Mouse (Mus musculus) intestine, embryonic 14.5 days (tissue): ENCODE results near the gene Adamts14. TPM values are rescaled to one million over a fixed set of nuclear protein-coding genes. Genes with fewer than 3 reads are reported as not detected.

Source experiments
- ATAC-seq: fragments of 200-750 bp; cut with Nextera tagmentation; replicated peaks from 2 replicates; pipeline ENCODE4 v1.8.0; 2017; ENCODE audit warnings: low read depth, moderate number of reproducible peaks, moderate TSS enrichment, moderate library complexity; ENCODE audit not compliant: low FRiP score, low TSS enrichment
- DNase-seq: peaks from one replicate; pipeline ENCODE4 v3.0.0-alpha.2; 2018; ENCODE audit warnings: low spot score
- H3K27ac ChIP-seq: fragments of 300-500 bp; sonication (generic); 2 replicates; pipeline ENCODE4 v1.5.1; 2014; ENCODE audit warnings: low read depth, mild to moderate bottlenecking, control low read depth
- H3K27me3 ChIP-seq: fragments of 300-500 bp; sonication (generic); replicated peaks from 2 replicates; pipeline ENCODE4 v1.6.1; 2014; ENCODE audit warnings: low read length, control low read depth; ENCODE audit not compliant: control insufficient read depth, insufficient read depth
- H3K36me3 ChIP-seq: fragments of 300-500 bp; sonication (generic); 2 replicates; pipeline ENCODE4 v1.6.1; 2014; ENCODE audit warnings: low read length, control low read depth; ENCODE audit not compliant: control insufficient read depth, insufficient read depth
- H3K4me1 ChIP-seq: fragments of 300-500 bp; sonication (generic); replicated peaks from 2 replicates; pipeline ENCODE4 v1.6.1; 2014; ENCODE audit warnings: low read length, control low read depth, mixed read lengths; ENCODE audit not compliant: control insufficient read depth, insufficient read depth
- H3K4me2 ChIP-seq: fragments of 300-500 bp; sonication (generic); 2 replicates; pipeline ENCODE4 v1.6.1; 2014; ENCODE audit warnings: low read length
- H3K4me3 ChIP-seq: fragments of 300-500 bp; sonication (generic); 2 replicates; pipeline ENCODE4 v1.5.1; 2014; ENCODE audit warnings: low read depth, low read length, control low read depth, mixed read lengths
- H3K9ac ChIP-seq: fragments of 300-500 bp; sonication (generic); 2 replicates; pipeline ENCODE4 v1.6.1; 2014; ENCODE audit warnings: mild to moderate bottlenecking, low read length
- H3K9me3 ChIP-seq: fragments of 300-500 bp; sonication (generic); 2 replicates; pipeline ENCODE4 v1.6.1; 2016; ENCODE audit warnings: low read length, control low read depth; ENCODE audit not compliant: control insufficient read depth
- whole genome bisulfite sequencing: fragments of 180-500 bp; shearing (Covaris S2); extraction: QIAGEN DNeasy Blood & Tissue Kit; methylation state at CpG from one replicate; pipeline ENCODE4 v1.1.7; 2014; 5-methylcytosine and 5-hydroxymethylcytosine counted together
- polyA plus RNA-seq: library from polyadenylated mRNA; unstranded; fragments of >200 nt; fragmentation: Nextera tagmentation; extraction: Ambion mirVana; gene quantifications from 2 replicates; pipeline ENCODE4 v1.2.1, GENCODE M21; 2014

Gene Adamts14
- polyA plus RNA-seq, 1 experiment from 2014 or later = 1.2 TPM

GRCm38 (mm10) chr10:61199566-61200213 is 73.5 kb downstream of the Adamts14 start:
- WGBS = 29% methylated on average over 11 of the region's 11 CpGs
- Histone ChIP-seq H3K9ac (no peak overlapping the region), H3K9me3 (no peaks in the 10 kb centered on the region), H3K4me1 (0 out of 2 replicates have a peak, but pooled peaks cover 4% of the 10 kb centered on the region), H3K4me3 (no peak overlapping the region), H3K27me3 (no peaks in the 10 kb centered on the region), H3K27ac (no peak overlapping the region), H3K36me3 (no peaks in the 10 kb centered on the region), H3K4me2 (no peak overlapping the region)
- DNase-seq (peak; percentile 90), ATAC-seq (0 out of 2 replicates have a peak, but pooled peaks have one; percentile 28)

GRCm38 (mm10) chr10:61195718-61196291 is 77.4 kb downstream of the Adamts14 start:
- no peak overlapping the region for H3K4me2 ChIP-seq
- no peak overlapping the region for H3K9ac ChIP-seq
- ATAC-seq (no peak), DNase-seq (no peak)
- H3K36me3 ChIP-seq = no peaks in the 10 kb centered on the region
- 0 out of 2 replicates have a peak, but pooled peaks cover 4% of the 10 kb centered on the region for H3K4me1 ChIP-seq
- H3K27me3 ChIP-seq = no peaks in the 10 kb centered on the region
- H3K27ac ChIP-seq = no peak overlapping the region
- WGBS = 83% methylated on average over 5 of the region's 5 CpGs
- no peaks in the 10 kb centered on the region for H3K9me3 ChIP-seq
- no peak overlapping the region for H3K4me3 ChIP-seq

GRCm38 (mm10) chr10:61195216-61195615 is 78.0 kb downstream of the Adamts14 start:
- Histone ChIP-seq H3K27ac (no peak overlapping the region), H3K4me1 (0 out of 2 replicates have a peak, but pooled peaks cover 4% of the 10 kb centered on the region), H3K27me3 (no peaks in the 10 kb centered on the region), H3K9ac (no peak overlapping the region), H3K4me3 (no peak overlapping the region), H3K9me3 (no peaks in the 10 kb centered on the region), H3K36me3 (no peaks in the 10 kb centered on the region), H3K4me2 (no peak overlapping the region)
- WGBS = 57% methylated on average over 8 of the region's 8 CpGs
- no peak for DNase-seq
- no peak for ATAC-seq

GRCm38 (mm10) chr10:61194611-61195010 is 78.6 kb downstream of the Adamts14 start:
- no peaks in the 10 kb centered on the region for H3K36me3 ChIP-seq
- H3K4me1 ChIP-seq = 0 out of 2 replicates have a peak, but pooled peaks cover under 1% of the 10 kb centered on the region
- 80% methylated on average over 9 of the region's 9 CpGs for WGBS
- DNase-seq (no peak), ATAC-seq (no peak)
- H3K4me2 ChIP-seq = no peak overlapping the region
- no peak overlapping the region for H3K27ac ChIP-seq
- H3K27me3 ChIP-seq = no peaks in the 10 kb centered on the region
- H3K4me3 ChIP-seq = no peak overlapping the region
- no peaks in the 10 kb centered on the region for H3K9me3 ChIP-seq
- H3K9ac ChIP-seq = no peak overlapping the region

- no peak overlapping the region for H3K9ac ChIP-seq
- no peaks in the 10 kb centered on the region for H3K27me3 ChIP-seq
- H3K4me2 ChIP-seq = no peak overlapping the region
- DNase-seq (no peak), ATAC-seq (no peak)
- no peaks in the 10 kb centered on the region for H3K36me3 ChIP-seq
- 72% methylated on average over 3 of the region's 3 CpGs for WGBS
- no peak overlapping the region for H3K4me3 ChIP-seq
- H3K4me1 ChIP-seq = no peaks in the 10 kb centered on the region; the same call in 1 of the 2 replicates
- no peak overlapping the region for H3K27ac ChIP-seq
- no peaks in the 10 kb centered on the region for H3K9me3 ChIP-seq
Measured at GRCm38 (mm10) chr10:61188010-61188409, 85.2 kb downstream of the Adamts14 start.

- 75% methylated on average over 3 of the region's 3 CpGs for WGBS
- ATAC-seq (no peak), DNase-seq (no peak)
- no peak overlapping the region for H3K4me3 ChIP-seq
- no peaks in the 10 kb centered on the region for H3K9me3 ChIP-seq
- H3K4me1 ChIP-seq = no peaks in the 10 kb centered on the region; the same call in 1 of the 2 replicates
- no peak overlapping the region for H3K9ac ChIP-seq
- H3K36me3 ChIP-seq = no peaks in the 10 kb centered on the region
- no peaks in the 10 kb centered on the region for H3K27me3 ChIP-seq
- no peak overlapping the region for H3K4me2 ChIP-seq
- H3K27ac ChIP-seq = no peak overlapping the region
Measured at GRCm38 (mm10) chr10:61187001-61187400, 86.2 kb downstream of the Adamts14 start.

- Histone ChIP-seq H3K9me3 (no peaks in the 10 kb centered on the region), H3K36me3 (no peaks in the 10 kb centered on the region), H3K4me3 (no peak overlapping the region), H3K4me2 (no peak overlapping the region), H3K27ac (no peak overlapping the region), H3K9ac (no peak overlapping the region), H3K27me3 (no peaks in the 10 kb centered on the region), H3K4me1 (no peaks in the 10 kb centered on the region)
- ATAC-seq (no peak), DNase-seq (no peak)
- WGBS = 72% methylated on average over 6 of the region's 6 CpGs
Measured at GRCm38 (mm10) chr10:61179927-61180326, 93.3 kb downstream of the Adamts14 start.

- H3K4me2 ChIP-seq = no peak overlapping the region
- no peak for DNase-seq
- no peak overlapping the region for H3K4me3 ChIP-seq
- H3K4me1 ChIP-seq = no peaks in the 10 kb centered on the region
- no peaks in the 10 kb centered on the region for H3K27me3 ChIP-seq
- no peak overlapping the region for H3K27ac ChIP-seq
- ATAC-seq = no peak
- H3K9ac ChIP-seq = no peak overlapping the region
- no peaks in the 10 kb centered on the region for H3K9me3 ChIP-seq
- H3K36me3 ChIP-seq = no peaks in the 10 kb centered on the region
- WGBS = 88% methylated on average over 8 of the region's 8 CpGs
Measured at GRCm38 (mm10) chr10:61178687-61179086, 94.6 kb downstream of the Adamts14 start.

- H3K4me2 ChIP-seq = no peak overlapping the region
- H3K9ac ChIP-seq = no peak overlapping the region
- no peaks in the 10 kb centered on the region for H3K36me3 ChIP-seq
- H3K4me1 ChIP-seq = no peaks in the 10 kb centered on the region
- H3K27me3 ChIP-seq = no peaks in the 10 kb centered on the region
- no peak overlapping the region for H3K27ac ChIP-seq
- ATAC-seq (no peak), DNase-seq (no peak)
- H3K9me3 ChIP-seq = no peaks in the 10 kb centered on the region
- 82% methylated on average over 4 of the region's 4 CpGs for WGBS
- H3K4me3 ChIP-seq = no peak overlapping the region
Measured at GRCm38 (mm10) chr10:61177751-61178150, 95.5 kb downstream of the Adamts14 start.
